Mouse (Mus musculus) thymus, adult 2 months (tissue): ENCODE results near the gene Eya4.

Source experiments
- CTCF ChIP-seq: fragments of 200-500 bp; IDR thresholded peaks from 2 replicates; pipeline ENCODE4 v1.5.1; 2012; ENCODE audit warnings: mild to moderate bottlenecking, control low read depth, low read length, moderate library complexity, borderline replicate concordance; ENCODE audit not compliant: control insufficient read depth, poor library complexity, insufficient read depth; ENCODE audit errors: extremely low read depth
- POLR2A ChIP-seq: fragments of 200-500 bp; IDR thresholded peaks from 2 replicates; pipeline ENCODE4 v1.6.1; 2012; ENCODE audit warnings: mild to moderate bottlenecking, low read length, control low read depth, moderate library complexity; ENCODE audit not compliant: control insufficient read depth, poor library complexity, insufficient read depth; ENCODE audit errors: extremely low read depth

DNA sequence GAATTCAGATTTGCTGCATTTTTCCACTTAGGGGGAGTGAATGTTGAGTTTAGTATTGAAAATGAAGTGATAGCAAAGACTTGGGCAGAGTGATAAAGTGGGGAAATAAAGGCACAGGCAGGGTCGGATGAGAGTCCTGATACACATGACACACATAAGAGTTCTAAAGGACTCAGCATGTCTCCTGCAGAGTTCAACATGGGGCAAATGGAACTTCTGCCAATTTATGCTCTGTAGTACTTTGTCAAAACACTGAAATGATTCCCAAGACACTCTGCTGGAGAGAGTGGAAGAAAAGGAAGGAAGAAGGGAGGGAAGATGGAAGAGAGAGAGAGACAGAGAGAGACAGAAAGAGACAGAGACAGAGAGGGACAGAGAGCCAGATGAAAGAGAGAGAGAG lies 222.6 kb downstream of the Eya4 start:
- no peak for TF ChIP-seq POLR2A
- TF ChIP-seq CTCF = no peak
